Mouse (Mus musculus) induced T-regulatory cell, adult 2 months (primary cell): Measurements from ENCODE around the gene Urb1.
A peak's percentile ranks its signal among the peaks of the same experiment; 100 is the strongest.

Experiments used
- DNase-seq: peaks from one replicate; pipeline ENCODE4 v3.0.0-alpha.2; 2012; ENCODE audit warnings: low read depth

Urb1 gene

DNA sequence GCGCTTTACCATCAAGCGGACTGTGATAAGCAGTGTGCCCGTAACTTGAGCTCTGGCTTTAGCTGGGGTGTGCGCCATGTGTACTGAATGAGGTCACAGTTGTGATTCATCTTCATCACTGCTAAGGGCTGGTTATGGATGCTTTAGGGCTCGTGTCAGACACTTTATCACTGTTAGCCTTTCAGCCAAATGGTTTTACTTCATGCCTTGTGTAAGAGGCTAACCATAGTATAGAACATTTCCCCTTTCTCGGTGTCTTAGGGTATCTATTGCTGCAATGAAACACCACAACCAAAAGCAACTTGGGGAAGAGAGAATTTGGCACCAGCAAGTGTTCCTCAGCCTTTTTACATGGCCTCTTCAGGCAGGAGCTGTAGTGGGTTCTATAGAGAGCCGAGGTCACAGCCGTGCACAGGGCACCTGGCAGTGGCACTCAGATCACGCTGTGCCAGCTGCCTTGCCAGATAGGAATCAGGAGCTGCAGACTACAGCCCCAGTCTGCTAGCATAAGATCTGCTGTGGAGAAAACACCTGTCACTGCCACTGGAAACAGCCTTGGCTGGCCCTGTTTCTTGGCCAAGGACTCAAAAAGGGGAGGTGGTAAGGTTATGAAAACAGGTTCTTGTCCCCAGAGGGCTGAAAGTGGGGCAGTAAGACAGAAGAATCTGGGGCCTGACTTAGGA lies 44.9 kb downstream of the Urb1 start:
- DNase-seq, result no peak

- DNase-seq, result no peak
Observed at GRCm38 (mm10) chr16:90760515-90760914, 49.7 kb downstream of the Urb1 start.

- DNase-seq, result no peak
Observed at GRCm38 (mm10) chr16:90759335-90759734, 50.9 kb downstream of the Urb1 start.

DNA sequence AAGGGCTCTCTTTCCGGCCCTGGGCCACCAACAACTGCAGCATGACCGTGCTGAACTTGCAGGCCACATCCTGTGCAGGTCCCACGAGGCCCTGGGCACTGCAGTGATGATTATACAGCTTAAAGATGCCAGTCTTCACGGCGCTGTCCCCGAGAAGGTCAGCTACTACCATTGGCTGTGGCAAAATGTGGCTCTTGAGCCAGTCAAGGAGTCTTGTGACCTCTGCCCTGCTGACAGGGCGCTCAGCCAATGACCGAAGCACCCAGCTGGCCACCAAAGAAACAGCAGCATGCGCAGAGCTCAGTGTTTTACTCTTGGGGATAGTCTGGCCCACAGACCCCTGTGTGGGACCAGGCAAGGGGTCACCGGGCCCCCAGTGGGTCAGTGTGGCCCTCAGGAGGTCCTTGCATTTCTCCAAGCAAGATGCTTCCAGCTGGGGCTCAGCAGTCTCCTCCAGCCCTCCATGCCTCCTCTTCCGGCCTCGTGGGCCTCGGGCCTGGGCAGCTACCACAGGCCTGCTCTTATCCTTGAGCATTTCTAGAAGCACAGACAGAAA lies 56.7 kb downstream of the Urb1 start:
- DNase-seq, result no peak

DNA sequence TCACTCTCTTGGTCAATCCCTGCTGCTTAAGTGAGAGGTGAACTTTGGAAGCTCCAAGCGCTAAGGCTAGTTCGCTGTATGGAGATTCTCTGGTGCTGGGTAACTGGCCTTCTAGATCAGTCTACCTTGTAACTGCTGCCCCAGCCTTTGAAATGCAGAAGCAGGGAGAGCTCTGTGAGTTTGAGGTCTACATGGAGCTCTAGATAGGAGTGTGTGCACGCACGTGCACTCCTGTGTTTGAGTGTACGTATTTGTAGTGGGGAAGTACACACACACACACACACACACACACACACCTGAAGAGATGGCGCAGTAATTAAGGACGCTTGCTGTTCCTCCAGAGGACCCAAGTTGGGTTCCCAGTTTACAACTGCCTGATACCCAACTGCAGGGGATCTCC lies 62.0 kb downstream of the Urb1 start:
- no peak for DNase-seq

GRCm38 (mm10) chr16:90747143-90747542 lies 63.1 kb downstream of the Urb1 start:
- DNase-seq, result no peak

DNA sequence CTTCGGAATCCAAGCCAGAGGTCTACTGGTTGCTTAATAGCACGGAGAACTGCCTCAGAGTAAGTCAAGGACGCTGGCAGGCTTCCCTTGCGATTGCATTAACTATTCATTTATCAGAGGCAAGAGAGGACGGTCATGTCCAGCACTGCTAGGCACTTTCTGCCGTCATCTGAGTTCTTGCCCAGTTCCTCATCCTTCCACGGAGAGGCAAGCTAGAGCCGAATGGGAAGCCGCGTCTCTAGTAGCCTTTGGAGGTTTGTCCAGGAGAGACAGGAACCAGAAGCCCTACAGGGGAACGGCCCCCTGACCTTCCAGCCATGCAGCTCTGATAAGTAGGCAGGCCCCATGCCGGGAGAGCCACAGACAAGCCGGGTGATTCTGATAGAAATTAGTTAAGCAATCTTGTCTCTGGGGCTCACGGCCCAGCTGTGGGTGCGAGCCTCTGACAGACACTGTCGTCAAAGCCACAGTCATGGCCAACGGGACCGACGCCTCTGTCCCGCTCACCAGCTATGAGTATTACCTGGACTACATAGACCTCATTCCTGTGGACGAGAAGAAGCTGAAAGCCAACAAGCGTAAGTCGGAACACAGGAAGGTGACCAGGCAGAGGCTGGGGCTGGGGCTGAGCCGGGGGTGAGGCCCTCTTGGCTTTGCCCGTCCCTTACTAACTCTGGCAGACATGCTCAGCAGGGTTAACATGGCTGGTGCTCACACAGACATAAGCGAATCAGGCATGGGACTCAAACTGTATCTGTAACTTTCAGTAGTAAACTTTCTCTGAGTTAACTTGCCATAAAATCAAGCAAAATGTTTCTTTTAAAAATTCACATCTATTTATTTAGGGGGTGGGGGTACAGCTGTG lies 71.9 kb downstream of the Urb1 start, which contains the start of gene Mrap:
Gene Mrap (plus strand): TSS at position 116 of the 865 bp plus-strand sequence.
- DNase-seq, result no peak

- no peak for DNase-seq
Observed at GRCm38 (mm10) chr16:90736672-90737270, 73.4 kb downstream of the Urb1 start.

GRCm38 (mm10) chr16:90735611-90736010 lies 74.6 kb downstream of the Urb1 start:
- DNase-seq, result no peak

- DNase-seq, result peak; percentile 98
Observed at GRCm38 (mm10) chr16:90727233-90728115, 82.7 kb downstream of the Urb1 start, which contains the start of gene Mis18a. Mis18a (minus strand) TSS chr16:90727404.

DNA sequence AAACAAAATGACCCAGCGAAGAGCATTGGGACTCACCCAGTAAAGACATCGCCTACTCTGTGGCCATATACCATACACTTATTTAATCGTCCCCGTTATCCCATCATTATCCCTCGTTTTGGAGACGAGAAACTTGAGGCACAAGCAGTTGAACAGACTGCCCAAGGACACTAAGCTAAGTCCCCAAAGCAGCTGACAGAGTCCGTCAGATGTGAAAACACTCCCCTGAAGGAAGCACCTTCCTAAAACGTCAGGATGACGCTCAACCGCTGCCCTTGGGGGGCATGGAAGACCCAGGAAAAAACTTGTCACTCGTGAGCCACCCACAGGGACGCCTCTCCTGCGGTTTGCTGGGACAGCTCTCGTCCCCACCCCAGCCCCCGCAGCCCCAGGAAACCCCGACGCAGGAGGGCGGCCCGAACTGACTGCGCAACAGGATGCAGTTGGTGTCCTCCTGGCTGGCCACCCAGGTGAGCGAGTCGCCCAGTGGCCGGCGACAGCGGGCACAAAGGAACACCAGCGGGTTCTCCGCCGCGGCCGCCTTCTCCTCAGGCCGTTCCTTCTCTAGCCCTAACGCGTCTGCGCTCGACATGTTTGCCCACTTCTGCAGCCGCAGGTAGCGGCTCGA lies 83.5 kb downstream of the Urb1 start:
- DNase-seq, result peak; percentile 81

- DNase-seq, result no peak
Observed at GRCm38 (mm10) chr16:90724051-90724450, 86.2 kb downstream of the Urb1 start.

DNA sequence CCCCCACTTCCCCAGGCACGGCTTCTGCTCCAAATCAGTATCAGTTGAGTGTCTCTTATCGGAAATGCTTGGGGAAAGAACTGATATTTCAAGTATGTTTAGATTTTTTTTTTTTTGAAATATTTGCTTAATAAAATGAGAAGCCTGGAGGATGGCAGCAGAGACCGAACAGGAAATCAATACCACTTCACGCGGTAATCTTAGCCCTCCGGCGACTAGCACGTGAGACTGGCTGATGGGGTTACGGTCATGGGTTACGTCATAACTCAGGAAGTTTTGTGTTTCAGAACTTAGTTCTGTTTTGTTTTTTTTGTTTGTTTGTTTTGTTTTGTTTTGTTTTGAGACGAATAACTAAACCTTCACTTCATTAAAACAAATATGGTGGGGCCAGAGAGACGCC lies 99.9 kb downstream of the Urb1 start:
- no peak for DNase-seq

GRCm38 (mm10) chr16:90709711-90710289 lies 100.4 kb downstream of the Urb1 start:
- no peak for DNase-seq

DNA sequence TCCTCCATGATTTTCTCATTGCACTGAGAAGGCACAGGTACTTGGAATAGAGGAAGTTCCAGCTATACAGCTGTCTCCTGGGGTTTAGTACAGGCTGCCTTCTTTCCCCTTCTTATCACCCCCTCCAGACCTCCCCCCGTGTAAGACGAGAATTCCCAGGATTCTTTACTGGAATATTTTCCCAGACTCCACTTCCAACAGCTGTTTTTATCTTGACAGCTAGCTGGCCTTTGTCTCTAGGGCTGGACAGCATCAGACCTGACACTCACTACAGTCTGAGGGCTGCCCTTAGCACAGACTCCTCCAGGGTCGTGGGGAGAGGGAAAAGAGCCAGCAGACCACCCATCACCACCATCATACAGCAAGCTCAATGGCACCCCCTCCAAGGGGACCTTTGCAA lies 103.9 kb downstream of the Urb1 start:
- DNase-seq, result no peak

DNA sequence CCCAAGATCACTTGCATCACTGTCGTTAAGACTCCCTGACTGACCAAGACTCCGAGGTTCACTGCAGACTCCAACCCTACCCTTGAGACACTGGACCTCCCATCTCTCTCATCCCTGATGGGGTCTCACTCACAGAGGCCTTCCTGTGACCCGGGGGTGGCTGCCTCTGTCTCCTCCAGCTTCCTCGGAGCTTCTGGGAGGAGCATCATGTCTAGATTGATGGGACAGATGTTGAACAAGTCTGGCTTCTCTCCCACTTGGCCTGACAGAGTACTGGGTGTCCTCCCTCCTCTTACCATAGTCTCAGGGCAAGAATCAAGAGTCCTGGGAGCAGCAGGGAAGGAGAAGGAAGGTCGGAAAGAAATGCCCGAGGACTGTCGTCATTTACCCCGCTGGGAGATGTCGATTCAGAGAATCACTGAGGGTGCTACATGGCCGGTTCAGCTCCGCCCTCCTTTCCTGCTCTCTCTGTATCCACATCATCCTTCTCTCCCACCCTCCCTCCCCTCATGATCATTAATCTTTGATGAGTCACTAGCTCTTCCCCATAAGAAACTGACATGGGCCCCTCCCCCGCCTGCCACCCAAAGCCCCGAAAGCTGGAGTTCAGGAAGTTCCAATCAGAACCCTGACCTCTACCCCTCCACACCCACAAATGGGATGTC lies 105.9 kb downstream of the Urb1 start:
- no peak for DNase-seq

DNA sequence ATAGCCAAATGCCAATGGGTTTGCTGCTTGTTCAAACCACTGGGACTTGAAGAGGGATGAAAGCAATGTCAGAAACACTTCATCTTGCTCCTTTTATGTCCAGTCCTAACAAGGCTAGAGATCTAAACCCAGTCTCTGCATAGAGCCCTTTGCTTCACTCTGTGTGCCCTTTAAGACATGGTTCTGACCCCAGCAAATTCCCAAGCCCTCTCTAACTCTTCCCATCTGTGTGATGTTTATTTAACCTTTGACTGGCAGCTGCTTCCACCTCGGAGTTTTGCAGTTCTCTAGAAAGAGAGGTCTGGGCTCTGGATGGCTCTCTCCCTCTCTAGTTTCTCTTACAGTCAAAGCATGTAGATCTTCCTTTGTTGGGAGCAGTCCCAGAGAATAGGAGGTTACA lies 106.6 kb downstream of the Urb1 start:
- DNase-seq, result no peak

GRCm38 (mm10) chr16:90701541-90701940 lies 108.7 kb downstream of the Urb1 start:
- DNase-seq, result no peak
